Mouse (Mus musculus) brain, adult 2 months (tissue): ENCODE measurements around the gene Gm42688.

Experiments
- DNase-seq: peaks from one replicate; pipeline ENCODE4 v3.0.0; 2011; ENCODE audit warnings: low read depth, low spot score

The Gm42688 gene

DNA sequence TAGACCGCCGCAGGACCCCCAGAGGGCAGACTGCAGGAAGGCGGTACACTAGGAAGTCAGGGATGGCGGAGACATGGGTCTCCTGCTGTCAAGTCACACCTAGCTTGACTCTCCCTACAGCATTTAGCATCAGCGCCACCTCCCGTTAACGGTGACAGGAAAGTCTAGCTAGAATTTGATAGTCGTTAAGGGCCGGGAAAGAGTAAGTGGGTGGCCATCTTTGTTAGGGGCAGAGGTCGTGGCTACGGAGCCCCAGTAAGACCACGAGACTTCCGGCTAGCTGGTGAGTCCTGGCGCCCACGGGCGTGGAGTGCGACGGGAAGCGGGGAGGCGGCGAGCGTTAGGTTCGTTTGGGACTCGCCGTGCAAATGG lies at the start of gene Gm42688, which contains the start of gene Ccdc142:
TSS of gene Gm42688 (plus strand) at position 302 of the 372 bp plus-strand sequence.
TSS of gene Ccdc142 (plus strand) at position 286 of the 372 bp plus-strand sequence.
- peak; percentile 98 for DNase-seq

DNA sequence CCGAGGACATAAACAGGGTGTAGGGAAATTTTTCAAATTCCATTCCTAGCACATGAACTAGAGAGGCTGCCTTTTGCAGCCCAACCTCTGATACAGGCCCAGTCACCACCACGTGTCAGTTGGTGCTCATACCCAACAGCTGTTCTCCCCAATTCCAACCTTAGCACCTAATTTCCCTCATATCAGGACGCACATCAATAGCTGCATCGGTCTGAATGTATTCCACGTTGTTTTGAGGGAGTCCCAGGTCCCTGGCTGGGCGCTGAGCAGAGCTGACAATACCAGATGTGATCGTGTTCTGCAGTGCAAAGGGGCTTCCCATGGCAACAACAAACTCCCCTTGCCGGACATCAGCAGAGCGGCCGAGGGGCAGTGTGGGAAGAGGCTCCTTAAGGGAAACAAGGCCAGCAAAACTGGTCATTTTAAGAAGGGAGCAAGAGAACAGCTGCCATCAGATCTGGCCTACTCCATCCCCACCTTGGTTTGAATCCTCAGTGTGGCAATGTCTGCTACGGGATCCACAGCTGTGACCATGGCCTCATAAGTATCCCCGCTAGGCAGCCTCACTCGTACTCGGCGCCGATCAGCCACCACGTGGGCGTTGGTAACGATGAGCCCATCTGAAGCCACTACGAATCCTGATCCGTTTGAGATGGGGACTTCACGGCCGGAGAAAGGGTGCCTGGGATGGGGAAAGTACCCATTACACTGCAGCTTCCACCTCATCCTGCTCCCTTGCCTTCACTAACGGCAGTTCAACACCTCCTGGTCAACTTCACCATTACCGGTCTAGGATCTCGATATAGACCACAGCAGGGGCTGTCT lies 48.1 kb upstream of the Gm42688 start:
- peak; percentile 63 for DNase-seq

DNA sequence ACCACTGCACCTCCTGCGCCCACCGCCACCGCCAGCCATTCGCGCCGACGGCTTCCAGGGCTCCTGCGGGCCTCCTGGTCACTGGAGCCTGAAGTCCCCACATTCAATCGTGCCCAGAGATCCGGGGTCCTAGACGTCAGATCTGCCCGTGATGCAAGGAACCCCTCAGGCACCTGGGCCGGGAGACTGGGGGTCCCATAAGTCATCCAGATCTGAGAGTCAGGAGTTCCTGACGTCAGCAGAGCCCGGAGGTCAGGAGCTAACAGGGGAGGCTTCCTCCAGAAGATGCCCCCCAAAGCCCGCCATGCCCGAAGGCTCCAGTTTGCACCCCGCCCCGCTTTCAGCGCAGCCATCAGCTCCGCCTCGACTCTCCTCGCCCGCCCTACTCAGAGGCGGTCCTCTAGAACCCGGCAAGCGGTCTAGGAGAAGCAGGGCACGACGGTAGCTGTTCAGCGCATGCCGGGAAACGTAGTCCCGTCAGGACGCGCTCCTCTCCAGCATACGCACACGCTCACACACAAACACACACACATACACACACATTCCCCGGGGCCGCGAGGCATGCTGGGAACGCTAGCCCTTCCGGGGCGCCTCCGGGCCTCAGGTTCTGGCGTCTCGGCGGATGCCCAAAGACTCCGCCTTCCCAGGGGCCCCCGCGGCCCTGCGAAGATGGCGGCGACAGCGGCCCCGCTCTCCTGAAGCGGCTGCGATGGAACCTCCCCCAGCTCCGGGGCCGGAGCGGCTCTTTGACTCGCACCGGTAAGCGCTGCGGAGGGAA lies 47.2 kb upstream of the Gm42688 start, which contains the start of gene Aup1:
TSS of gene Aup1 (plus strand) at position 448 of the 778 bp plus-strand sequence.
- peak; percentile 100 for DNase-seq

DNA sequence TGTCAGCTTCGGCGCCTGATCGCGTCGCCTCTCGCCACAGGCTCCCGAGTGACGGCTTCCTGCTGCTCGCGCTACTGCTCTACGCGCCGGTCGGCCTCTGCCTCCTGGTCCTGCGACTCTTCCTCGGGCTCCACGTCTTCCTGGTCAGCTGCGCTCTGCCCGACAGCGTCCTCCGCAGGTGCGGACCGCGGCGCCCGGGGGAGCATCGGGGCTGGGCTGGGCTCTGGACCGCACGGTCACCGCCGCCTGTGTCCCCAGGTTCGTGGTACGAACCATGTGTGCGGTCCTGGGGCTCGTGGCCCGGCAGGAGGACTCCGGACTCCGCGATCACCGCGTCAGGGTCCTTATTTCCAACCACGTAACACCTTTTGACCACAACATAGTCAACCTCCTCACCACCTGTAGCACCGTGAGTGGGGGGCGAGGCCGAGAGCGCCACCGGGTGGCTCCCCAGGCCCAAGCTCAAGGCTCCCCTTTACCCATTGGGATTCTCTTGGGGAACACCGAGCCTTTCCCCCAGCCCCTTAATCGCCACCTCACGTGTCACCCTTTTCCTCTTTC lies 46.5 kb upstream of the Gm42688 start, which contains the start of gene Htra2:
TSS of gene Htra2 (minus strand) at position 403 of the 561 bp plus-strand sequence.
- DNase-seq, result peak; percentile 24

DNA sequence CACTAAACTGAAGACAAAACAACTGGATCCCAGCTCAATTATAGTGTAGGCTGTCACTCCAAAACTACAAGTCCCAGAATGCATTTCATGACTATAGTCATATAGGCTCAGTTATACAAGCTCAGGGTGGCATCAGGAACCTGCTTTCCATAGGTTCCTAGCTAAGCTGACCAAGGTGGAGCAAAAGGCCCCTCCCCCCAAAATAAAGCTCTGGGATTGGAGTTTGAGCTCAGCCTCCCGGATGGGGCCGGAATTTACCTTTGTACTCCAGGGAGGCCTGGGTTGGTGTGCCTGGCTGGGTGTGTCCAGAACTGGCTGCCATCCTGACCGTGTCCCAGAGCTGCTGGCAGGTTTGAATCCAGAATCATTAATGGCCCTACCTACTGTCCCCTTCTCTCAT lies 43.6 kb upstream of the Gm42688 start, which contains the start of gene Dqx1:
TSS of gene Dqx1 (plus strand) at position 55 of the 400 bp plus-strand sequence.
- DNase-seq, result peak; percentile 78

DNA sequence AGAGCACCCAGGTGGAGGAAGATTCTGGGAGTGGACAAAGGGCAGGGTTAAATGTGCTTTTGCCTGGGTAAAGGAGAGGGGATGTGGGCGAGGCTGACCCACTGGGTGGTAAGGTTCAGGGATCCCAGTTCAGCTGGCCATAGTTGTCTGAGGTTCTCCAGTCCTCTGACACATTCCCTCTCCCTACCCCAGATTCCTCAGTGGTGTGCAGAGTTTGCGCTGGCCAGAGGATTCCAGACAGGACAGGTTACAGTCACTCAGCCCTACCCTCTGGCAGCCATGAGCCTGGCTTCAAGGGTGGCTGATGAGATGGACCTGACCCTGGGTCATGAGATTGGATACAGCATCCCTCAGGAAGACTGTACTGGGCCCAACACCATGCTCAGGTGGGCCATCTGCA lies 42.7 kb upstream of the Gm42688 start:
- DNase-seq, result no peak

DNA sequence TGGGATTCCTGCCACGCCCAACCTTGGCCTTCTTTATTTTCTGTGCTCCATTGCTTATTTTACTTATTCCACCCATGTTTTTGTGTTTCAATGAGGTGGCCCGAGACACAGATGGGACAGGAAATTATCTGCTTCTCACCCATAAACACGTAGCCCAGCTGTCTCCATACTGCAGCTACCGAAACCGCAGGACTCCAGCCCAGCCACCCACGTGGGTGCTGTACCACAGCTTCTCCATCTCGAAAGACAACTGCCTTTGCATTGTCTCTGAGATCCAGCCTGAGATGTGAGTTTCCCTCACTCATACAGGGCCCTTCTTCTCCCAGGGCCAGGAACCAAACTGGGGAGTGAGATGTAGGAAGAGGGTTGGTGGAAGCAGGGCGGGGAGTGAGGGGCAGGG lies 35.4 kb upstream of the Gm42688 start:
- DNase-seq, result no peak

DNA sequence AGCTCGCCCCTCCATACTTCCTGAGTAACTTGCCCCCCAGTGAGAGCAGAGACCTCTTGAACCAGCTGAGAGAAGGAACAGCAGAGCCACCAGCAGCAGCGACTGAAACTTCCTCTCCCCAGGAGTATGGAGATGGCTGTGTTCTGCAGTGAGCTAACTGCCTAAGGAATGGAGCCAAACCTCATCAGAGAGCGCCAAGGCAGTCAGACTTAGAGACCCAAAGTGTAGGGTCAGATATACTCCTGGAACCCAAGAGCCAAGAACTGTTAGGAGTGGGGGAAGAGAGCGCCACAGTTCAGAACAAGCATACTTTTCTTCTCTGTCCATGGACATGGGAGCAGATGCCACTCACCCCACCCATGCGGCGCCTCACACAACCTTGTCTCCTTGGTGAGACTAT lies 35.0 kb upstream of the Gm42688 start:
- DNase-seq, result no peak

DNA sequence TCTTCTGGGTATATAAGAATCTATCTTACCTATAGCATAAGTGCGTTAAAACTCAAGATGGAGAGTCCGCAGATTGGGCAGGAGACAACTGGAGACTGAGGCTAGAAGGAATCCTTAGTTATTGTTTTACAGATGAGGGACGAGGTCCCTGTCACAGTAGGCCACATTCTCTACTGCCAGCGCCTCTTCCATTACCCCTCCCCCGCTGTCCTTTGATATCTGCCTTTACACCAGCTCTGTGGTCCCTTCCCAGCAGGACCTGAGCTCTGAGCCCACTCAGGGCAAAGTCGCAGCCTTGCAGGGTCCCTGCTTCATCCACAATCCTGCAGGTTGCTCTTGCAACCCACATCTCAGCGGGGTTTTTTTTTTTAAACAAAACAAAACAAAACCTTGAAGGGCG lies 33.2 kb upstream of the Gm42688 start:
- DNase-seq, result no peak

DNA sequence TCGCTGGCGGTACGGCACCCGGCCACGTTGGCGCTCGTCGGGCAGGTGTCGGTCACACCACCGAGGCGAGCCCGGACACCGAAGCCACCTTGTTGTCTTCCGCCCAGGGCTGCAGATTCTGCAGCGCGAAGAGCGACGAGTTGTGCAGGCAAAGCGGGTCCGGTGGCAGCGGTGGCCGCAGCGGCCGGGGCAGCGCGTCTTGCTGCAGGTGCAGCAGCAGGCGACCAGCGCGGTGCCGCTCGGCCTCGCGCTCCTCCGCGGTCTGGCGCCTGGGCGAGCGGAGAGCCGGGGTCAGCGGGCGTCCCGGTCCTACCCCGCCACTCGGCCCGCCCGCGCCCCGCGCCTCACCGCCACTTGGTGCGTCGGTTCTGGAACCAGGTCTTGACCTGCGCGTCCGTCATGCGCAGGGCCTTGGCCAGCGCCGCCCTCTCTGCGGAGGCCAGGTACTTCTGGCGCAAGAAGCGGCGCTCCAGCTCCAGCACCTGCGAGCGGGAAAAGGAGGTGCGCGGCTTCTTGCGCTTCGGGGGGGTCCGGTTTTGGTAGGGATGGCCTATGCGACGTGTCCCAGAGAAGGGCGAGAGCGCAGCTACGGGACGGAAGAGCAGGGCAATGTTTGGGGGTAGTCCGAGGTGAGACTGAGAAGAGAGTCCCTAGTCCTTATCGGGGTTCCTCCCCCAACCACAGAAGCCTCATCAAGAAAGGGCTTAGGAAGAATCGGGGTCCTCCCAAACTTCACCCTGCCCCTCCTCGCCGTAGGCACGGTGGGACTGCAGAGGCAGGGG lies 32.5 kb upstream of the Gm42688 start:
- no peak for DNase-seq

DNA sequence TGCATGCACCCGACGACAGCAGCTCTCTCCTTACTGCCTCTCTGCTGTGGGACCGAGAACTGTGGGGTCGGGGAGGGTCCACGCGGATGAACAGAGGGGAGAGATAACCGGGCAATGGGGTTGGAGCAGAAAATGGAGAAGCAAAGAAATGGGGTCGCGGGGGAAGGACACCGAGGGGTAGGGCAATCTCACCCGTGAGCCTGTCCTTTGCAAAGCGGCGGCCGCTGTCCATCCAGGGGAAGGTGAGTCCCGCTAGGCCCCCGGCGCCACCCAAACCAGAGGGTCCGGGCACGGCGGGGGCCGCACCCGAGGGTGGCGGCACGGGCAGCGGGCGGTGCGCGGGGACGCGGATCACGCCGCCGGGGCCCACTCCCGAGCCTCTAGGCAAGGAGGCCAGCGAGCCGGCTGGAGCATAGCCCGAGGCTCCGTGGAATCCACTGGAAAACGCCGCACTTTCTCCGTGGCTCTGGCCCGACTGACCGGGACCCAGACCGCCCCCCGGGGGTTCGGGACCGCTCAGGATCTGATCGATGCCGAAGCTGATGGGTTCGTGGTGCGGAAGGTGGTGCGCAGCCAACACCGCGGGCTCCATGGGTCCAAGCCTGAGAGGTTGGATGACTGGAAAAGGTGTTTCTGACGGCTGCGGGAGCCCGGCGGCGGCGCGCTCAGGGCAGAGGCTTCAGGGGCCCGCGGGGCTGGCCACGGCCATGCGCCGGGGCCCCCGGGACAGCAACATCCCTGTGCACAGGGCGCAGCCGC lies 31.8 kb upstream of the Gm42688 start:
- DNase-seq, result no peak

DNA sequence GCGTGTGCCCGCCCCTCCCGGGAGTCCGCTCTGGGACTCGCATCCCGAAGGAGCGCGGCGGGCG lies 31.3 kb upstream of the Gm42688 start, which contains the start of gene Tlx2:
TSS of gene Tlx2 (minus strand) at position 47 of the 64 bp plus-strand sequence.
- DNase-seq, result no peak

DNA sequence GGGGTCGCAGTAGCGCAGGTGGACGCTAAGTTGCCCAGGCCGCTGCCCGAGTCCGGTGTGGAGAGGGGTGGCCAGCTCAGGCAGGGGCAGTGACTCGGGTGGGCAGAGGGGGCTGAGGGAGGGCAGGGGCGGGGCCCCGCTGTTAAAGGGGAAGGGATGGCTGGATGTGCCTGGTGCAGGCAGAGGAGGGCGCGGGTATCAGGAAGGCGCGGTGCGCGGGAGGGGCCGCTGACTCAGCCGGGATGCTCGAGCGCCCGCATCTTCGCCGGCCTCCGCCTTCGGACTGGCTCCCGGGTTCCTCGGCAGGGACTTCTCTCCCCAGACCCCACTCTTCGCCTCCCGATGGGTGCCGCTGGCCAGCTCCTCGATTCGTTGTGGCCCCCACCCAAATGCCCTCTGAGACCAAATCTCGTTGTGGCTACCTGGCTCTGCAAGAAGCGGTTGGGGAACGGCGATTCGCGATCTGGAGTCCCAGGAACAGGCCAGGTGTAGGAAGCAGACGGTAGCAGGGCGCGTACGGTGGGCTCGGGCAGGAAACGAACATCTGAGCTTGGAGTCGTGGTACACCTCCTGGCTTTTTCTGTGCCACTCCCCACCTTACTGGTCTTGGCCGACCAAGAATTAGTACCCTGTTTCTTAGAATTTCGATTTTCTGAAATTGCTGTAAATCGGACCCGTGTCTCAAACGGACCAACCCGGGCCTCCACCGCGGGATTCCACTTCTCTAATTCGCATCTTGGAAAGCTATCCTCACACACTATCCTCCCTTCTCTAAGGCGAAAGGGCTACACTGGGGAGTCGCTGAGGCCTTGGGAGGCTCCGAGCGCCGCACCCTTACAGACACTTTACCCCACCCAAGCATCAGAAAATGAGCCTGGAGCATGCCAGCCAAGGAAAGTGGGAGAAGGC lies 30.9 kb upstream of the Gm42688 start:
- no peak for DNase-seq

DNA sequence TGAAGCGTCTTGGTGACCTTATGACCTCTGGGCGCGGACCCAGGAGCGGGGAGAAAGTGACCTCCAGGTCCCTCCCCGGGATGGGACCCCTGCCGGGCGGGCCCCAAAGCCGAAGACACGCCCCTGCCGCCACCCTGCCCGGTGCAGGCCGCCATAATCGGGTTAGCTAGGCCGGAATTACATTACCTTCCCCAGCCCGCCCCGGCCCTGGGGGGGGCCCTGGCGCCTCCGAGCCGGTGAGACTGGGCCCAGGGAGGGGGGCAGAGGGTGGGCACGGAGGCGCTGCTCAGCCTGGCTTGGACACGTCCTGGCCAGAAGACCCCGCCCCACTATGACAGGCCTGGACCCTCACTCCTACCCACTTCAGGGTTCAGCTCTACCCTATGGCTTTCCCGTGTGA lies 30.2 kb upstream of the Gm42688 start:
- DNase-seq, result no peak

DNA sequence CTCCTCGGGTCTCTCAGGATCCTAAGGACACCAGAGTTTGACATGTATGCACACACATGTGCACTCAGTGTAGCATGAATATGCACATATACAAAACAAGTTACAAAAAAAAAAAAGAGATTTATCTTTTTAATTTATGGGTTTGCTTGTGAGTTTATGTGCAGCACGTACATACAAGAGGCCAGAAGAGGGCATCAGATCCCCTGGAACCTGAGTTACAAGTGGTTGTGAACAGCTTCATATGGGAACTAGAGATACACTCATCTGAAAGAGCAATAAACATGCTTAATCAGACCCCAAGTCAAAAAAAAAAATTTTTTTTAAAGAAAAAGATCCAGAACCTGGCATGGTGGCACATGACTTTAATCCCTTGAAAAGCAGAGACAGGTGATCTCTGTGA lies 26.4 kb upstream of the Gm42688 start:
- DNase-seq, result peak; percentile 22

DNA sequence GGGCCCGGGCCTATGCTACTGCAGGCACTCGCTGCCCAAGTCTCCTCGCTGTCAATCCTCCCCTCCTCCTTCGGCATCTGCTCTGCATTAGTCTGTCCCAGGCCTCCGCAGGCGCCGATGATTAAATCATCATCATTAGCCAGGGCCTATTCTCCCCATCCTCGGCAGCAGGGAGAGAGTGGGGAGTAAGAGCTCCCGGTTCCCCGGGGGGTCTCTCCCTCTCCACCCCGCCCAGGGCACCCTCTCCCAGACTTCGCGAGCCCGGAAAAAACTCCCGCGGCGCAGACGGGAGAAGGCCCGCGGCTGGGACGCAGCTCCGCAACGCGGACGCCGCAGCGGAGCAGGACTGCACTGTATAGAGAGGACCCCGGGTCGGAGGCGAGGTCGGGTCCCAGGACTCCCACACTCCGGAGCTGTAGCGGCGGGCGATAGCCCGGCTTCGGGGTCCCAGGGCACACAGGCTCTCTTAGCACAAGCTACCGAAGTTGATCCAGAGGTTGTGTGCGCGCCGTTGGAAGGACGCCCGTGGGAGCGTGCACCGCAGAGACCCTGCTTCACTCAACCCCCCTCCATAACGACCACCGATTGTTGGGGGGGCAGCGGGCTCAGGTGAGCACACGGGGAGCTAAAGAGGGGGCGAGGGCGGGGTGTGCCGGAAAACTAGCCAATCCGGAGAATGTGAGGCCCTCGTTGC lies 23.6 kb upstream of the Gm42688 start, which contains the start of gene Pcgf1:
TSS of gene Pcgf1 (plus strand) at position 240 of the 694 bp plus-strand sequence.
- DNase-seq, result peak; percentile 99

DNA sequence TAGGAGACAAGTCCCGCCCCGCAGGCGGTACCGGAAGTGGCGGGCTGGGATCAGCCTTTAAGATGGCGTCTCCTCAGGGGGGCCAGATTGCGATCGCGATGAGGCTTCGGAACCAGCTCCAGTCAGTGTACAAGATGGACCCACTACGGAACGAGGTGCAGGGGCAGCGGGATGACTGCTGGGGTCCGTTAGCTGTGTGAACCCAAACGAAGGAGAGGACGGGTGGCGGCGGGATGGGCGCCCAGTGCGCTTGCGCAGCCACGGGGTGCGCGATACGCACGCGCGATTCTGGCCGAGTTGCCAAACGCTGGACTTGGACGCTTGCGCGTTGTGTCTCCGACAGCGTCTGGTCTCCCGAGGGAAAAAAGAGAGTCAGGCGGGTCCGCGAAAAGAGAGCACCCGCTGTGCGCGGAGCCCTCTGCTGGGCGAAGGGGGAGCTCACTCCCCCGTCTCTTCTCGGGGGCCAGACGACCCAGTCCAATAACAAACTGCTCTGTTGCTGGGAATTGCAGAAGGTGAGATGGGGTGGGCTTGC lies 23.0 kb upstream of the Gm42688 start:
- DNase-seq, result peak; percentile 96

DNA sequence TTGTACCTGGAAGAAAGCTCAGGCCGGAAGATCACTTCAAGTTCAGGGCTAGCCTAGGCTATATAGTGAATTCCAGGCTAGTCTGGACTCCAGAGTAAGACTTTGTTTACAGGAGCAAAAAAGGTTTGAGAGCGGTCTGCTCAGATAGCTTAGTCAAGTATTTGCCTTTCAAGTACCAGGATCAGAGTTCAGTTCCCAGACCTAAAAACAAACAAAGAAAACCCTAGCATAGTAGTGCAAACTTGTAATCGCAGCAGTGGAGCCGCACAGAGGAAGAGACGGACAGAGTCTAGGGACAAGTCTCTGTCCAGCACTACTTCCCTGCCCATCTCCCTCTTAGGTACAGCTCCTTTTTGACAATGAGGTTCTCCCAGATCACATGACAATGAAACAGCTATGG lies 21.2 kb upstream of the Gm42688 start:
- no peak for DNase-seq

DNA sequence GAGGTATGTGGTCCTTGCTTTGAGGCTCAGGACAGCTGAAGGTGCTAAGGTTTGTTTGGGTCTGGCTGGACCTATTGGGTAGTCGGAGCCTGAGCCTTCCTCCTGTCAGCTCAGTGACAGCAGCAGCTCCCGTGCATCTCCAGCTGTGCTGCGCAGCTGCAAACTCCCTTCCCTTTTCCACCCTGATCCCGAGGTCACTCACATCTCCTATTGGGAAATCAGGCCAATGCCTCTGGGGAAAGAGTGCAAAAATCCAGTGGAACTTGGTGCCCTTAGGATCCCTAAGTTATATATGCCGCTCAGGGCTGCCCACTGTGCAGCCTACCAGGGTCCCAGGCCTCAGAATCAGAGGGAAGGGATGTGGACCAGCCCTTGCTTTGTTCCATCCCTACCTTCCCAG lies 17.9 kb upstream of the Gm42688 start:
- DNase-seq, result no peak
